Mouse (Mus musculus): ENCODE results near the gene Mbtps1. TPM values are rescaled to one million over a fixed set of nuclear protein-coding genes. Genes with fewer than 3 reads are reported as not detected.

The Mbtps1 gene
- total RNA-seq, 2 experiments from 2014 or later = 74.1 to 93.5 TPM

GRCm38 (mm10) chr8:119559402-119559720 is 826 bp upstream of the Mbtps1 start:
- DNase-seq (ENCODE audit: low spot score in 2 of 2) = no peak

GRCm38 (mm10) chr8:119557821-119558602 is 523 bp downstream of the Mbtps1 start:
- DNase-seq (ENCODE audit: low spot score in 2 of 2) = peak in 1 of 2 experiments; percentile 23

GRCm38 (mm10) chr8:119557132-119557531 is 1.4 kb downstream of the Mbtps1 start:
- no peak for DNase-seq (ENCODE audit: low spot score in 2 of 2)

- DNase-seq (ENCODE audit: low spot score in 2 of 2) = no peak
These were observed 2.7 kb downstream of the Mbtps1 start for GRCm38 (mm10) chr8:119555861-119556260.

GRCm38 (mm10) chr8:119552967-119553366 is 5.6 kb downstream of the Mbtps1 start:
- DNase-seq (ENCODE audit: low spot score in 2 of 2) = no peak

GRCm38 (mm10) chr8:119548560-119549113 is 9.9 kb downstream of the Mbtps1 start:
- DNase-seq (ENCODE audit: low spot score in 2 of 2) = no peak

- DNase-seq (ENCODE audit: low spot score in 2 of 2) = no peak
These were observed 11.4 kb downstream of the Mbtps1 start for GRCm38 (mm10) chr8:119547019-119547691.

- DNase-seq (ENCODE audit: low spot score in 2 of 2) = no peak
These were observed 12.7 kb downstream of the Mbtps1 start for GRCm38 (mm10) chr8:119545791-119546190.

GRCm38 (mm10) chr8:119545180-119545579 is 13.4 kb downstream of the Mbtps1 start:
- DNase-seq (ENCODE audit: low spot score in 2 of 2) = no peak

GRCm38 (mm10) chr8:119544606-119545005 is 13.9 kb downstream of the Mbtps1 start:
- no peak for DNase-seq (ENCODE audit: low spot score in 2 of 2)

GRCm38 (mm10) chr8:119531973-119532372 is 26.6 kb downstream of the Mbtps1 start:
- DNase-seq (ENCODE audit: low spot score in 2 of 2) = no peak

GRCm38 (mm10) chr8:119531397-119531796 is 27.1 kb downstream of the Mbtps1 start:
- no peak for DNase-seq (ENCODE audit: low spot score in 2 of 2)

GRCm38 (mm10) chr8:119530937-119531336 is 27.6 kb downstream of the Mbtps1 start:
- DNase-seq (ENCODE audit: low spot score in 2 of 2) = no peak

- DNase-seq (ENCODE audit: low spot score in 2 of 2) = no peak
These were observed 29.8 kb downstream of the Mbtps1 start for GRCm38 (mm10) chr8:119528762-119529161.

GRCm38 (mm10) chr8:119520102-119520501 is 38.4 kb downstream of the Mbtps1 start:
- DNase-seq (ENCODE audit: low spot score in 2 of 2) = no peak

- no peak for DNase-seq (ENCODE audit: low spot score in 2 of 2)
These were observed 41.9 kb downstream of the Mbtps1 start for GRCm38 (mm10) chr8:119516674-119517073.

- DNase-seq (ENCODE audit: low spot score in 2 of 2) = no peak
These were observed 42.8 kb downstream of the Mbtps1 start for GRCm38 (mm10) chr8:119515767-119516166.

- no peak for DNase-seq (ENCODE audit: low spot score in 2 of 2)
These were observed 43.6 kb downstream of the Mbtps1 start for GRCm38 (mm10) chr8:119514940-119515339.

- no peak for DNase-seq (ENCODE audit: low spot score in 2 of 2)
These were observed 45.1 kb downstream of the Mbtps1 start for GRCm38 (mm10) chr8:119513405-119513804.

- DNase-seq (ENCODE audit: low spot score in 2 of 2) = no peak
These were observed 46.8 kb downstream of the Mbtps1 start for GRCm38 (mm10) chr8:119511722-119512121.

- DNase-seq (ENCODE audit: low spot score in 2 of 2) = no peak
These were observed 48.1 kb downstream of the Mbtps1 start for GRCm38 (mm10) chr8:119510471-119510870.

- DNase-seq (ENCODE audit: low spot score in 2 of 2) = no peak
These were observed 52.4 kb downstream of the Mbtps1 start for GRCm38 (mm10) chr8:119506106-119506505.
